Mouse (Mus musculus): ENCODE data around the gene Pxt1.
"Not testable (repeated sequence)": the region's sequence is repeated elsewhere in the genome, so short reads cannot be mapped to it uniquely, and the experiment has no call there.

The Pxt1 gene

DNA sequence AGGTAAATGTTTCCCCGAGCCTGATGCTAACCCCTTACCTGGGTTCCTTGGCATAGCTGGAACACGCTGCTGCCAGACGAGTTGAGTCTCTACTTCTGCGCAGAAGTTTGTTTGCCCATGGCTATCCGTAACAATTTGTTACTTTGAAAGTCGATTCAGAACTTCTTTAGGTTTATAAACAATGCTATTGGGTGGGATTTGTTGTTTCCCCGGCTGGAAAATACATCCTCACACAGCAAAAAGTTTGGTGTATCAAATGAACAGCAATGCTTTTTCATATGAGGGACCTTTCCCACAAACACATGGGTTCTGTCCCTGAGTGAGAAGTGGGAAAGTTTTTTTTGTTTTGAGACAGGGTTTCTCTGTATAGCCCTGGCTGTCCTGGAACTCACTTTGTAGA, at the start of gene Pxt1:
Pxt1 (minus strand) TSS at position 101 of the 400 bp plus-strand sequence.
- no peak for DNase-seq (ENCODE audit: low spot score)

DNA sequence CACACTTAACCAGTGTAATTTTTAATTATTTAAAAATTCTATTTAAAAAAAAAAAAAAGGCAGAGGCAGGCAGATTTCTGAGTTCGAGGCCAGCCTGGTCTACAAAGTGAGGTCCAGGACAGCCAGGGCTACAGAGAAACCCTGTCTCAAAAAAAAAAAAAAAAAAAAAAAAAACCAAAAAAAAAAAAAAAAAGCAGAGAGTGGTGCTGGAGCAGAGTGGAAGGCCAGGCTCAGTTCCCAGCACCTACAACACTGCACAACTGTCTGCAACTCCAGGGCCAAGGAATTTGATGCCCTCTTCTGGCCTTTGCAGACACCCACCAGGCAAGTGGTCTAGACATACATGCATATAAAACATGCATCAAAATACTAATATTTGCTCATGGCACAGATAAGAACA, 49.4 kb upstream of the Pxt1 start:
- DNase-seq (ENCODE audit: low spot score): not testable (repeated sequence)

DNA sequence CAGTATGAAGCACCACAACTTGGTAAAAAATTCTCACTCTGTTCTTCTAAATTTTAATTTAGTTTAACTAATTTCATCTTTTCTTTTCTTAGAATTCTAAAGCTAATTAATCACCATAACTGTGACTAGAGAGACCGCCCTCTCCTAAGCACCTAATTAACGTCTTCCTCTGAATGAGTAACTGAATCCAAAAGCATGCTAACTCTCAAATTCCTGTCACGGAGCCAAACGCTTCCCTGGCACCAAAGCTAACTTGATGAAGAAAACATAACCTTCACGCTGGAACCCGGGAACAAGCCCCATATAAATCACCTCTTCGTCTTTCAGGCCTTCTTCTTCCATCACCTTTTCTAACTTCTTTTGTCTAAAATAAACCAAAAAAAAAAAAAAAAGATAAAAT, 48.5 kb upstream of the Pxt1 start:
- no peak for DNase-seq (ENCODE audit: low spot score)

DNA sequence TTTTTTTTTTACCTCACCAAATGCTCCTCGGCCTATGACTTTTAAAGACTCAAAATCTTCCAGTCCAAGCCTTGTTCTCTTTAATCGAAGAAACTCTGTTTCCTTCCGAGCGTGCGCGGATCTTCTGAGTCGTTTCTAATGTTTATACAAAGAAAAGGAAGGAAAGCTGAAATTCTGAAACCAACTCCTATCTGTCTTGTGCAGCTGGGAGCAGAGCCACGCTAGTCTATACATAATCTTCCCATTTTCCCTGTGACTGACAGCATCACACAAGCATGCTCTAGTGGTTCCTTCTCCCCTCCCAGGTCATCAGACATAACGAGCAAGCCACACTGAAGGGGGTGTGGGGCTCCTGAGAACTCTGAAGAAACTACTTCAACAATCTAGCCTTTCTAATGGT, 47.6 kb upstream of the Pxt1 start:
- no peak for DNase-seq (ENCODE audit: low spot score)

DNA sequence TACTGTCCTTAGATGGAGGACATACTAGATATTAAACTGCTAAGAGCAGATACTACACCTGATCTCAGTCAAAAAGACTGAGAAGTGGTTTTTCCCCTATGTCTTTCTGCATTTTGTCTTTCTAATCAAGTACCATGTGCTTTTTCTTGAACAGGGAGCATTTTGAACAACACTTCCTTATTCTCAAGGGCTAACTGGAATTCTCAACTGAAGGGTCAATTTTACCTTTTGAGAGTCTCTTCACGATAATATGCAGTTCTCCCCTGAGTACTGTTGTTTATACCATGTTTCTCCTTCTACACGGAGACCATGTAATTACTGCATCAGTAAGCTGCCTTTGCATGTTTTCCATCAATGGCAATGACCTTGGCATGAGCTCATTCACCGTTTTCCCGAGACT, 46.4 kb upstream of the Pxt1 start:
- no peak for DNase-seq (ENCODE audit: low spot score)

DNA sequence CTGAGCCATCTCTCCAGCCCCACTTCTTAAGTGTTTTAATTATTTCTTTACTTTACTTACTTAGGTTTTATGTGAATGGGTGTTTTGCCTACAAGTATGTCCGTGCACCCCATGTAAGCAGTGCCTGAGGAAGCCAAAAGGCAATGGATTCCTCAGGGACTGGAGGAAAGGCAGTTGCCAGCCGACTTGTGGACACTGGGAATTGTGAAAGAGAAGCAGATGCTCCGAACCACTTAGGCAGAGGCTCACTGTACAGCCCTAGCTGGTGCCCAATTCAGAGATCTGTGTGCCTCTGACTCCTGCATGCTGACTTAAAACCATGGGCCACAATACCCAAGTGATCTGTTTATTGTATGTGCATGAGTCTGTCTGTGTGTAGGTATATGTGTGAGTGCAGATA, 45.4 kb upstream of the Pxt1 start:
- DNase-seq (ENCODE audit: low spot score): no peak

DNA sequence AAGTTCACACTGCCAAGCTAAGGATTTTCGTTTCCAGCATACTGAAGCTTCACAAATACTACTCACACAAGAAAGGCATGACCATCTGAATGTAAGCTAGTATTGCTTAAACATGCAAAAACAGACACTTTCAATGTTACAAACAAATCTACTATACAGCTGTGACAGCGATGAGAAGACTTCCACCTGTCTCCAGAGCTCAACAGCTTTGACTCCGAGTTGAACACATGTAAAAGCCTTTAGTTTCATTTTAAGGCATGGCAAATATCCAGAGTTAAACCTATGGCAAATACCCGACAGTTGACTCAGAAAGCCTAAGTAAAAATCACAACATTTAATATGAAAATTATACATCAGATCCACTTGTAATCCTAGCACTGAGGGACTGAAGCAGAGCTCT, 44.7 kb upstream of the Pxt1 start:
- no peak for DNase-seq (ENCODE audit: low spot score)

DNA sequence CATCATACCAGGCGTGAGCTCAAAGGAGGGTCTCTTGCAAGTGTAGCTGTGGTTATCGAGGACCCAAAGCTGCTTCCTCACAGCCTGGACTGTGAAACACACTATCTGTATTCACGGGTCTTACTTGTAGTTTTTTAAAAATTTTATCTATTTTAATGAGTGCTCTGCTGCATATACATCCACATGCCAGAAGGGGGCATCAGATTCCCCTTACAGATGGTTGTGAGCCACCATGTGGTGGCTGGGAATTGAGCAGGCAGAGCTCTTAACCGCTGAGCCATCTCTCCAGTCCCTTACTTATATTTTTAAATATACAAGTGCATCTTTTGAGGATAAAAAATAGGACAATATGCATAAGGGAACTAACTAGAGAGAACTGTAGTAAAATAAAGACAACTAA, 44.1 kb upstream of the Pxt1 start:
- peak; percentile 77 for DNase-seq (ENCODE audit: low spot score)

DNA sequence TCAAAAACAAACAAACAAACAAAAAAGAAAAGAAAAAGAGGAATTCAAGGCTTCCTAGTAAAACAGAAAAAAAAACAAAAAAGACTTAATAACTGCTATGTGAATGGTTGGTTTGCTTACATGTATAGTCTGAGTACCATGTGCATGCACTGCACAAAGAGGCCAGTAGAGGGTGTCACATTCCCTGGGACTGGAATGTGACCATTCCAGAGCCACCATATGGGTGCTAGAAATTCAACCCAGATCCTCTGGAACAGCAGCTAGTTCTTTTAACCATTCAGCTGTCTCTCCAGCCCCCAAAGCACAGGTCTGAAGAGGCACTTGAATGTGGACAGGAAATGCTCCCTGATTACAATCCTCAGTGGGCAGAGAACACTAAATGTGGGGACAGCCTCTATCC, 43.2 kb upstream of the Pxt1 start:
- DNase-seq (ENCODE audit: low spot score): peak; percentile 43

DNA sequence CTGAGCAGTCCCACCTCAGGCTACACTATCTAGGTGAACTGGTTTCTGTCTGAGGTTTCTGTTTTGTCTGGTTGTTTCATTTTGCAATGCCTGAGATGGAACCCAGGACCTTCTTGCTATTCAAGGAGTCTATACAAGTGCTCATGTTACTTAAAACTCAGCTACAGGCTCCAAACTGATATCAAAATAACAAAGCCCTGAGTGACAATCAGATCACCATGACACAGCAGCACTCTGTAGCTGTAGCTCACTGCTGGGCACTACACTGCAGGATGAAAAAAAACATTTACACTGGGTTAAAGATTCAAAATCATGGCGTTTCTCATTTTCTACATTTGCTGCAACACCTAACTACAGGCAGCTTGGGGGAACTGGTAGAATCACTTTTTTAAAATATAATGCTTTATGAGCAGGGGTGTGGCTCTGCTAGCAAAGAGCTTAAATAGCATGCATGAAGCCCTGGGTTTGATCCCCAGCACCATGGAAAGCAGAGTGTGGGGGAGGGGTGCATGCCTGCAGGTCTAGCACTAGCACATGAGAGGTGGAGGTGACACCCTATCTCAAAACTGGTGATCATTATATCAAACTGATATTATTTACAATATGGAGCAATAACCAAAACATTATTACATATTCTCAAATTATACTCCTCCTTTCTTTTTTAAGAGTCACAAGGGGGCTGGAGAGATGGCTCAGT, 41.2 kb upstream of the Pxt1 start:
- no peak for DNase-seq (ENCODE audit: low spot score)

DNA sequence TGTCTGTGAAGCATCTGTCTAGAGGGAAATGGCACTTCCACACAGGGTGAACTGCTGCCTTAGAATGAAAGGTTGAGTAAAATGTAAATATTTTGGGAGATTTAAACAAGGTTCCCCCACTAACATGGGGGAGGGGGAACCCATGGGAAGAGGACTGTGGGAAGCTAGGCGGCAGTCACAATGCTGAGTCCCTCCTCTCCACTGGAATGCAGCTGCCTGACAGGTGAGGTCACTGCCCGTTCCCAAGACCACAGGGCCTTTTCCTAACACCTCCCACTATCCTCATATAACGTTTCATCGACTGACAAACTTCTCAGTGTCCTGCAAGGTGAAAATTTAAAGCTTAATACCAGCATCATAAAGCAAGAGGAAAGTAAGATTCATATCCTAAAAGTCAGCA, 39.0 kb upstream of the Pxt1 start:
- DNase-seq (ENCODE audit: low spot score): no peak

DNA sequence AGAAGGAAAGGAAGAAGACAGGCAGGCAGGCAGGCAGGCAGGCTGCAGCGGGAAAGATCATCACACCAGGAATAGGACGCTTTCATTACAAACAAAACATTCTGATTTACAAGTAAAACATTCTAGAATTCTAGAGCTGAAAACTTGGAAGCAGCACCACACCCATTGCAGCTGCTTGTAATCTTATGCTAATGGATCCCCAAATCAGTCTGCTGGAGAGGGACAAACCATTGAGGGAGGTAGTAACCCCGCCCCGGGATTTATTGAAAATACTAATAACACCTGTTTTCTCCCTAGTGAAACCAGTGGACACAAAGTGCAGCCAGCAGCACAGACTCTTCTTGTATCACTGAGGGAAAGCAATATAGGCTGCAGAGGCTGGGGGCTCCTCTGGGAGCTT, 37.4 kb upstream of the Pxt1 start:
- DNase-seq (ENCODE audit: low spot score): no peak

DNA sequence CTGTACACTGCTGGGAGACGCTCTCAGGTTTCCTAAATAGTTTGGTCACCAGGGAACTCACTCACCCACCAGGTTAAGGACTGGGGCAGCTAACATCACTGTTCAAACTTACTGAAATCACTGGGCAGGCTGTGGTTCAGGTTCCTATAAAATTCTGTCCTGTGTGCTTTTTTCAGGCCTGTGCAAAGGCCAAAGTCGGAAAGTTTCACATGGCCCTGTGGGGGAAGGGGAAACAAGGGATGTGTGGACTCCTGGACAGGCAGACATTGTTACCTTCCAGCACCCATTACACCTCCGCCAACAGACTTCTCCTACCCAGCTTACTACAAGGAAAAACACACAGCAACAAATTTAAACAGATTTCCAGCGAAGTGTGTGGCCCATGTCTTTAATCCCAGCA, 35.5 kb upstream of the Pxt1 start:
- DNase-seq (ENCODE audit: low spot score): no peak

DNA sequence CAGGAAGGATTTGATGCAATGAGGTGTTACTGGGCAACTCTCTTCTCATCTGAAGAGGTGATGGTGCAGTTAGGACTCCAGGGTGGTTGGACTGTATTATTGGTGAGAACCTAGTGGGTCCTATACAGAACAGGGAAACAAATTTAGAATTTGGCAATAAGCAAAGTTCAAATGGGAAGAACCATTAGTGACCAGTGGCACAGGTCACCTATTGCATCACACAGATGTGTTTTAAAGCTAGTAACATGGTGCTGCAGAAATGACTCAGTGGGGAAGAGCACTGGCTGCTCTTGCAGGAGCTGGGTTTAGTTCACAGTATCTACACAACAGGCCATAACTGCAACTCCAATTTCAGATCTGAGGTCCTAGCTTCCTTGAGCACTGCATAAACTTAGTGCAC, 26.5 kb upstream of the Pxt1 start:
- DNase-seq (ENCODE audit: low spot score): no peak

DNA sequence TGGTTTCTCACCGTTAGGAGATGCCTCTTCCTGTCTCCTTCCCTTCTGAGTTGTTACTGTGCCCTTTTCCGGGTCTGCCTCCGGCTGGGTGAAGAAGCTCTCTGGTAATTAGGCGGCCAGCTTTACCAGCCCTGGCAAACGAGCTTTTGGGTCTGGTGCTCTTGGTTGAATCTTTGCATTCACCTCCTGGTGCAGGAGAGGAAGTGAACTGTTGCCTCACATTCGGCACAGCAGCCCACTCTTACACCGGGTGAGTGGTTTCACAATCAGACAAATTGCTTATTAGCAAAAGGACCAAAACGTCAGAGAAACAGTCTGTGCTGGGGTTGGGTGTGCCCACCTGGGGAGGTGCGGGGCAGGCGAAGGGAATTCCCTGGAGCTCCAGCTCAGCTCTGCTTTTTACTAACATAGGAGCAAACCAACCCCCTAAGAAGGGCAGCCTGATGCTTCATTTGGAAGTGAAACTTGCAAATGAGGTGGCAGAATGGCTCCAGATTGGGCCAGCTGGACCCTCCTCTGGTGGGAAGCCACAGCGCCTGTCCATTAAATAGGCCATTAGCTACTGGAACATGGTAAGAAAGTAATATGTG, 23.5 kb upstream of the Pxt1 start:
- no peak for DNase-seq (ENCODE audit: low spot score)

DNA sequence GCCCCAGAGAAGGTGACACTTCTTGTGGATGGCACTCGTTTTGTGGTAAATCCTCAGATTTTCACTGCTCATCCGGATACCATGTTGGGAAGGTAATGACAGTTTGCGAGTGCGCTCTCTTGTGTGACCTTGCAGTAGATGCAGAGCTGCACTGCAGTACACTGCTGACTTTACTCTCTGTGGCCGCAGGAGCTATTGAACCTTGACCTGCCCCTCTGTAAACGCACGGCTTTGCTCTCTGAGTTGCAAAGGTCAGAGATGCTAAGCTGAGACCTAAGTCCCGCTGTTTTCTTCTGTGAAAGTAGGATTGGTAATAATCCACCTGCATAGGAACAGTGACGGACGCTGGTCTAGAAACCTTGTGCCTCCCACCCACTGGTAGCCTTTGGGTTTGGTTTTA, 18.0 kb upstream of the Pxt1 start:
- no peak for DNase-seq (ENCODE audit: low spot score)

DNA sequence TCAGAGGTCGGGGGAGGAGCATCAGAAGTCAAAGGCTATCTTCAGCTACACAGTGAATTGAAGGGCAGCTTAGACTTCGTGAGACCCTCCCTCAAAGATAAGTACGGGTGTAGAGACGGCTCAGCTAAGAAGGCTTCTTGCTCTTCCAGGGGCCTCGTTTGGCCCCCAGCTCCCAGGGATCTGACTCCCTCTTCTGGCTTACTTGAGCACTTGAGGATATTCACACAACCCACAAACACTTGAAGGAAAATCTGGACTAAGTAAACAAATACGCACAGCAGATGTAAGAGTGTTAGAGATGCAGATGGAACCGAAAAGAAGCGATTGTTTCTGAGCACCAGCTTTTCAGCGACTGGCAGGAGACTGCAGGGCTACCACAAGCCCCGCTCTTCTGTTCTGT, 17.0 kb upstream of the Pxt1 start:
- DNase-seq (ENCODE audit: low spot score): peak; percentile 16

DNA sequence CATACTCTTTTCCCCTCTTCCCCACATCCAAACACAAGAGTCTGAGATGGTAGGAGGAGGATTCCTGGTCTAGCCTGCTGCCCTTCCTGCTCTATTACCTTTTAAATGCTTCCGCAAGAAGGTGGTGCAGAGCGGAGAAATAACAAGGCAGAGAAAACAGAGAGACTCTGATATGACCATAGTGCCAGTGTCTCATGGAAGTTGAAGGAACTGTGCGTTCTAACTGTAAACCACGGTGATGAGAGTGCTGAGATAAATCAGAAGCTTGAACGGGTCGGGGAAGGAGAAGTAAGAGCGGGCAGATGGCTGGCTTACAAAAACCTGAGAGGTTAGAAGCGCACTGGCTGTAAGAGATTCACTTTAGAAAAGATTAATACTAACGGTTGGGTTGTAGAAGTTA, 10.8 kb upstream of the Pxt1 start:
- DNase-seq (ENCODE audit: low spot score): no peak

DNA sequence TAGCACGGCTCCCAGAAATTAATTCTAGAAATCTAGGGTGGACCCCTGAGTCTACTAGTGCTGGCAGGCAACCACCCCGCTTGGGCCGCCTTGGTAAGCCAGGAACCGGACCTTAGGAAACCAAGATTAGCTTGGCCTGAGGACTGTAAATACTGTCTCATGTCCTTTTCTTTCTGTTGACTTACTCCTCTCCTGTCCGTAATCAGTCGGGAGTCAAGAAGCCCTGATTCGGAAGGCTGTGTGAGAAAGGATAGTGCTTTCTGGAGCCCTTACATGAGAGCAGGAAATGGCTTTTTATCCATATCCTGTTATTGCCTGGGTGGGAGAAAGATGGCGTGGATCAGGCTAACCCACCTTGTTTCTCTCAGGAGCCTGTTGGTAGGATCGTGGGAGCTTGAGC, 9.6 kb upstream of the Pxt1 start:
- DNase-seq (ENCODE audit: low spot score): peak; percentile 33

DNA sequence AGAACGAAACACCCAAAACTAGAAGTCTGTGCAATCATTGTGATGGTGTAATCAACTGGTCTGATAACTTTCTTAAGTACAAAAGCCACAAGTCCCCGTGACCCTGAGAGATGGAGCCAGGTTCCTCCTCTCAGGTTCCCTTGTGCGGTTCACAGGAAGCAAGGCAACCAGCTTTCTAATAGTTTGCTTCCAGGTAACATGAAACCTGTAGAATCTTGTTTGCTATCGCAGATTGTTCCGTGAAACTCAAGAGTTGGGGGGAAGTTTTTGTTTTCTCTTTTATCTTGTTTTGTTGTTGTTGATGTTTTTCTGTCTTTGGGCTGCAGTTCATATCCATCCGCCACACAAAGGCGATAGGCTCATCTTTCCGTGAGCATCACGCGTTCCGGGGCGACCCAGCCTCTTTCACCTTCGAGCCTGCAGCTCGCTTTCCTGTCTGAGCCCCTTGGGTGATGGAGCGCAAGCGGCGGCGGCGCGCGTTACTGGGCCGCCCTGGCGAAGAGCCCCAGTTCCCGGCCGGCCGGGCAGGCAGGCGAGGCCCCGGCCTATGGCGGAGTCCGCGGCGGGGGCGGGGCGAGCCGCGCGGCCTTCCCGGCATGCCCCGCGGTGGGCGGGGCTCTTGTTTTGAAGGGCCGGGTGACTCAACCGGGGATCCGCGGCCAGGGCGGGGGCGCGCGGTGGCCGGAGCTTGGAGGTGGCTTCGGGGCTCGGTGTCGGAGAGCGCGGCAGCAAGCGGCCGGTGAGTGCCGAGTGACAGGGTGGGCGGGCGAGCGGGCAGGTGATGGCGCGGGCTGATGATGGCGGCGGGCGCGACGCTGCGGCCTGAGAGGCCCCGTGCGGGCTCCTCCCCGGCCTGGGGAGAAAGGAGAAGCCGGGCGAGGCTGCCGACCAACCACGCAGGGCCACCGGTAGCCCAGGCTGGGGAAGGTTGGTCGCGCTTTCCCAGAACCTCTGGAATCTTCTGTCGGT, 8.5 kb upstream of the Pxt1 start, which contains the start of gene Kctd20:
Kctd20 (plus strand) TSS at position 120 of the 969 bp plus-strand sequence.
- peak; percentile 83 for DNase-seq (ENCODE audit: low spot score)

DNA sequence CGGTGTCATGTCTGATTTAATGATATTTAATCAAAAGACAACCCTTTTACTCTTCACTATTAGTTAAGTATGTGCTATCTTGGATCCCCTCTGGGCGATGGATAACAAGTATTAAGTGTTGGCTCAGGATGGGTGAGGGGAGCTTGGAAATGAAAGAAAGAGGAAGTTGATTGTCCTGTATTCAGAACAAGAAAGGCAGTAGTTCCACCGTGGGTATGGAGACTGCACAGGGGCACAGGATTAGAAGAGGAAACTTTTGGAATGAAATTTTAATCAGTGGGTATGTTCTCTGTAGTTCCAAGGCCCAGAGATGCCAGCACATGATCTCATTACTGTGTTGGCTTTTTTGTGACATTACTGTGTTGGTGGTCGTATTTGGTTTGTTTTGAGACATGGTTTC, 7.1 kb upstream of the Pxt1 start:
- no peak for DNase-seq (ENCODE audit: low spot score)

DNA sequence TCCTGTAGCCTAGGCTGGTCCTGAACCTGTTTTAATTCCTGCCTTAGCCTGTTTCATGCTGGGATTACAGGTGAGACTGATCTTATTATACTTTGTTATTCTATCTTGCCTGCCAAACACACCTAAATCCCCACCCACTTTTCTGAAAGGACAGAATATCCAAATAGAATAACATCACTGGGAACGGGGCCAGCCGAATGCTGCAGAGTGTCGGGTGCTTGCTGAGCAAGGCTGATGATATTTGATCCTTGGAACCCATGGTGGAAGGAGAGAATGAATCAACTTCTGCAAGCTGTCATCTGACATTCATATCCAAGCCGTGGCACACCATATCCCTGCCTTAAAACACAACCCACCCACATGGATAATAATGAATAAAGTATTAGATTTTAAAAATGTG, 5.0 kb upstream of the Pxt1 start:
- no peak for DNase-seq (ENCODE audit: low spot score)

Data from embryo, embryonic 10 days (tissue).